Mouse (Mus musculus): ENCODE results near the gene Nebl. TPM values are rescaled to one million over a fixed set of nuclear protein-coding genes. Genes with fewer than 3 reads are reported as not detected.

Gene Nebl
- total and polyA plus RNA-seq, 3 experiments: 152 to 335 (median 304) TPM

DNA sequence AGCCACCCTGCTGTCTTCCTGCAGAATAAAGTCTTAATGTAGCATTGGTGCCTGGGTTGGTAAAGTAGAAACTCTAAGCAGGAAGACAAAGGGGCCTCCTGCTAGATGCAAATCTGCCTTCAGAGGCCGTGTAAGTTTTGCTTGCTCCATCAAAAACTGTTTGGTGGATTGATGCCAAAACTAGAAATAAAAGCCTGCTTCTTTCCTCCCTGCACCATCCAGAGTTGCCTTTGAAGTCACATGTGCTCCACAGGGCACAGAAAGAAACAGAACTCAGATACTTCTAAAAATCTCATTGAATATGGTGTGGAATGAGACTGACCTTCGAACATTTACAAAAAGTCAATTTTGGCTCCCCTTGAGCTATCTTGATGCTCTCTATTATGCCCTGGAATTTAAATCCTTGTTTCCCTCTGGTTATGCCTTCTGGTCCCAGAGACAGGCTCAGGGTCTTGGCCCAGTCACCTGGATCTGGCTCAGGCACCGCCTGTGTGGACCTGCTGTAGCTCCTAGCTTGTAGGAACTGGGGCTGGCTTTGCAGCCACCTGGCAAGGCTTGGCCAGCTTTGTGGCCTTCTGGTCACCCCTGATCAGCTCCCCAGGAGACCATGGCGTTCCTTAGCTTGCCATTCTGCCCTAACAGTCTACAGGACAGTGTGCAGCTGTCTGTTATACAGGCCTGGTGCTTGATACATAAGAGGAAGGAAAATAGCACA, 47.8 kb downstream of the Nebl start:
- Histone ChIP-seq H3K9ac (ENCODE audit: low read depth, low read length) (no peak overlapping the region), H3K27me3 (ENCODE audit: control insufficient read depth, insufficient read depth, low read length) (no peaks in the 10 kb centered on the region), H3K36me3 (ENCODE audit: control insufficient read depth, insufficient read depth, low read length) (no peaks in the 10 kb centered on the region), H3K27ac (no peak overlapping the region), H3K4me1 (ENCODE audit: control insufficient read depth, insufficient read depth, low read length) (no peaks in the 10 kb centered on the region), H3K4me3 (no peak overlapping the region), H3K79me2 (replicated peaks; ENCODE audit: control insufficient read depth, insufficient read depth, low read length) (no peaks in the 10 kb centered on the region)
- no peak for DNase-seq
- WGBS: 69% methylated on average over 4 of the region's 4 CpGs
- intact Hi-C loops (cut with DNase I): no loop called here
- no peak for TF ChIP-seq POLR2A (IDR thresholded peaks at IDR 0.05; ENCODE audit: insufficient read depth, low read depth, low read length)
- no peak for TF ChIP-seq CTCF (IDR thresholded peaks at IDR 0.05)
- no peak for TF ChIP-seq EP300 (IDR thresholded peaks at IDR 0.05; ENCODE audit: insufficient read depth, low read depth, low read length)

- intact Hi-C loops (cut with DNase I): no loop called here
- H3K36me3 ChIP-seq (ENCODE audit: control insufficient read depth, insufficient read depth, low read length): no peaks in the 10 kb centered on the region
- H3K79me2 ChIP-seq (replicated peaks; ENCODE audit: control insufficient read depth, insufficient read depth, low read length): no peaks in the 10 kb centered on the region
- H3K27me3 ChIP-seq (ENCODE audit: control insufficient read depth, insufficient read depth, low read length): no peaks in the 10 kb centered on the region
- DNase-seq: no peak
- H3K4me3 ChIP-seq: no peak overlapping the region
- H3K4me1 ChIP-seq (ENCODE audit: control insufficient read depth, insufficient read depth, low read length): no peaks in the 10 kb centered on the region
- no peak overlapping the region for H3K27ac ChIP-seq
- no peak overlapping the region for H3K9ac ChIP-seq (ENCODE audit: low read depth, low read length)
- no peak for TF ChIP-seq POLR2A (IDR thresholded peaks at IDR 0.05; ENCODE audit: insufficient read depth, low read depth, low read length)
- no peak for TF ChIP-seq EP300 (IDR thresholded peaks at IDR 0.05; ENCODE audit: insufficient read depth, low read depth, low read length)
- no peak for TF ChIP-seq CTCF (IDR thresholded peaks at IDR 0.05)
- WGBS: 88% methylated on average over 10 of the region's 10 CpGs
These were observed 59.1 kb downstream of the Nebl start for GRCm38 (mm10) chr2:17672156-17672555.

DNA sequence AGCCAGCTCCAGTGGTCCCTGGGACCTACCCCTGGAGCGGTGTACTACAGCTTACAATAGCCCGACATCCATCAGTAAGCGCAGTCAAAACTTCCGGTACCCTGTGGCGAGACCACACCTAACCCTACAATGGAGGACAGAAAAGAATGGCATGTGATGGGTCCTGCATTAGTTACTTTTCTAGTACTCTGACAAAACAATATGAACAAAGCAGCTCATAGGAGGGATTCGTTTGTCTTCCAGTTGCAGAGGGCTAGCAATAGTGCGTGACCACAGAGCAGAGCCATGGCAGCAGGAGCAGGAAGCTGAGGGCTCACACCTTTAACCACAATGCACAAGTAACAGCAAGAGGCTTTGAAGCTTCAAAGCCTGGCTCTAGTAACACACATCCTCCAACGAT, 59.7 kb downstream of the Nebl start:
- no peak overlapping the region for H3K9ac ChIP-seq (ENCODE audit: low read depth, low read length)
- H3K4me3 ChIP-seq: no peak overlapping the region
- no peaks in the 10 kb centered on the region for H3K4me1 ChIP-seq (ENCODE audit: control insufficient read depth, insufficient read depth, low read length)
- no peaks in the 10 kb centered on the region for H3K36me3 ChIP-seq (ENCODE audit: control insufficient read depth, insufficient read depth, low read length)
- no peaks in the 10 kb centered on the region for H3K27me3 ChIP-seq (ENCODE audit: control insufficient read depth, insufficient read depth, low read length)
- no peak for DNase-seq
- no peak overlapping the region for H3K27ac ChIP-seq
- no peaks in the 10 kb centered on the region for H3K79me2 ChIP-seq (replicated peaks; ENCODE audit: control insufficient read depth, insufficient read depth, low read length)
- no peak for TF ChIP-seq POLR2A (IDR thresholded peaks at IDR 0.05; ENCODE audit: insufficient read depth, low read depth, low read length)
- intact Hi-C loops (cut with DNase I): no loop called here
- 82% methylated on average over 8 of the region's 8 CpGs for WGBS

- intact Hi-C loops (cut with DNase I): no loop called here
- no peak for DNase-seq
- Histone ChIP-seq H3K4me3 (no peak overlapping the region), H3K27me3 (ENCODE audit: control insufficient read depth, insufficient read depth, low read length) (no peaks in the 10 kb centered on the region), H3K36me3 (ENCODE audit: control insufficient read depth, insufficient read depth, low read length) (no peaks in the 10 kb centered on the region), H3K4me1 (ENCODE audit: control insufficient read depth, insufficient read depth, low read length) (no peaks in the 10 kb centered on the region), H3K27ac (no peak overlapping the region), H3K79me2 (replicated peaks; ENCODE audit: control insufficient read depth, insufficient read depth, low read length) (no peaks in the 10 kb centered on the region), H3K9ac (ENCODE audit: low read depth, low read length) (no peak overlapping the region)
- no peak for TF ChIP-seq POLR2A (IDR thresholded peaks at IDR 0.05; ENCODE audit: insufficient read depth, low read depth, low read length)
- no peak for TF ChIP-seq EP300 (IDR thresholded peaks at IDR 0.05; ENCODE audit: insufficient read depth, low read depth, low read length)
- no peak for TF ChIP-seq CTCF (IDR thresholded peaks at IDR 0.05)
- WGBS: 60% methylated on average over 10 of the region's 10 CpGs
These were observed 61.3 kb downstream of the Nebl start for GRCm38 (mm10) chr2:17669953-17670352.

DNA sequence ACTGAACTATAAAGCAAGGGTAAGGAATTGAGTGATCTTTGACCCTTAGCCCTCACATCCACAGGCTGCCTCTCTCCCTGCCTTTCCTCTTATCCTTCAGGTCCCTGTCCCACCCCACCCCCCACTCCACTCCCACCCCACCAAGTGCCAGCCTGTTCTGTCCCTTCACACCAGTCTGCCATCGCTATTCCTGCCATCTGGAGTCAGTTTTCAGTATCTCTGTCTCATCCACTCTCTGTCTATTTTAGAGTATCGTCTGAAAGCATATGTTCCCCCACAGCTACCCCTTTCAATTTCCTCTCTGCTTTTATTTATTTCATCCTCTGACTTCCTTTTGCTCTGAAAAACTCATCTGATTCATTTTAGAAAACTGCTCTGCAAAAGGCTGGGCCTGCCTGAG, 62.3 kb downstream of the Nebl start:
- Histone ChIP-seq H3K27ac (no peak overlapping the region), H3K4me3 (no peak overlapping the region), H3K79me2 (replicated peaks; ENCODE audit: control insufficient read depth, insufficient read depth, low read length) (no peaks in the 10 kb centered on the region), H3K27me3 (ENCODE audit: control insufficient read depth, insufficient read depth, low read length) (no peaks in the 10 kb centered on the region), H3K4me1 (ENCODE audit: control insufficient read depth, insufficient read depth, low read length) (no peaks in the 10 kb centered on the region), H3K9ac (ENCODE audit: low read depth, low read length) (no peak overlapping the region), H3K36me3 (ENCODE audit: control insufficient read depth, insufficient read depth, low read length) (no peaks in the 10 kb centered on the region)
- intact Hi-C loops (cut with DNase I): no loop called here
- 66% methylated on average over 2 of the region's 2 CpGs for WGBS
- TF ChIP-seq EP300 (IDR thresholded peaks at IDR 0.05; ENCODE audit: insufficient read depth, low read depth, low read length) (no peak), POLR2A (IDR thresholded peaks at IDR 0.05; ENCODE audit: insufficient read depth, low read depth, low read length) (no peak), CTCF (IDR thresholded peaks at IDR 0.05) (no peak)
- no peak for DNase-seq

DNA sequence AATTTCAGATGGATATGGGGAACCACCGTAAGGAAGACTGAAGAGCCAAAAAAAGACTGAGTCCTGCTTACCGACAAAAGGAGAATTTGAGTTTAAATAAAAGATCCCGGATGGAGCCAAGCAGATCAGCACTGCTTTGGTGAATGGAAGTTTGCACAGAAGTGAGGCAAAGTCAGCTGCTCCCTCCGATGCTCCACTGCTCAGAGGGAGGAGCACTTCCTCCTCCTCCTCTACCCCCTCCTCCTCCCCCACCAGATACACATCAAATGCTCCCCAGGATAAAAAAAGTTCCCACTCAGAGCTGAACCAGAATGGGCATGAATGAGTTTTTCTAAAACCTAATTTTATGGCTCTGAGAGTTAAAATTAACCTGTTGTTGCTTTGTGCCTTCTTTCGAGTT, 73.1 kb downstream of the Nebl start:
- Histone ChIP-seq H3K9ac (ENCODE audit: low read depth, low read length) (no peak overlapping the region), H3K4me3 (no peak overlapping the region), H3K27ac (no peak overlapping the region), H3K4me1 (ENCODE audit: control insufficient read depth, insufficient read depth, low read length) (no peaks in the 10 kb centered on the region), H3K36me3 (ENCODE audit: control insufficient read depth, insufficient read depth, low read length) (no peaks in the 10 kb centered on the region), H3K27me3 (ENCODE audit: control insufficient read depth, insufficient read depth, low read length) (no peaks in the 10 kb centered on the region), H3K79me2 (replicated peaks; ENCODE audit: control insufficient read depth, insufficient read depth, low read length) (no peaks in the 10 kb centered on the region)
- WGBS: 71% methylated on average over 5 of the region's 5 CpGs
- intact Hi-C loops (cut with DNase I): no loop called here
- DNase-seq: no peak
- TF ChIP-seq EP300 (IDR thresholded peaks at IDR 0.05; ENCODE audit: insufficient read depth, low read depth, low read length) (no peak), CTCF (IDR thresholded peaks at IDR 0.05) (no peak), POLR2A (IDR thresholded peaks at IDR 0.05; ENCODE audit: insufficient read depth, low read depth, low read length) (no peak)

All from heart, adult 2 months (tissue).